Mouse (Mus musculus) myocyte (in vitro differentiated cells): Measurements from ENCODE around the gene Igf2bp3.

ENCODE experiments used
- POLR2A ChIP-seq: IDR thresholded peaks from one replicate; pipeline ENCODE4 v1.6.1; 2011; ENCODE audit warnings: low read depth, mild to moderate bottlenecking, control low read depth, moderate library complexity; ENCODE audit not compliant: insufficient read length
- POLR2AphosphoS2 ChIP-seq: IDR thresholded peaks from one replicate; pipeline ENCODE4 v1.6.1; 2011; ENCODE audit warnings: low read depth, control low read depth; ENCODE audit not compliant: insufficient read length
- USF1 ChIP-seq: IDR thresholded peaks from one replicate; pipeline ENCODE4 v1.6.1; 2011; ENCODE audit warnings: low read depth, mild to moderate bottlenecking, control low read depth, moderate library complexity

DNA sequence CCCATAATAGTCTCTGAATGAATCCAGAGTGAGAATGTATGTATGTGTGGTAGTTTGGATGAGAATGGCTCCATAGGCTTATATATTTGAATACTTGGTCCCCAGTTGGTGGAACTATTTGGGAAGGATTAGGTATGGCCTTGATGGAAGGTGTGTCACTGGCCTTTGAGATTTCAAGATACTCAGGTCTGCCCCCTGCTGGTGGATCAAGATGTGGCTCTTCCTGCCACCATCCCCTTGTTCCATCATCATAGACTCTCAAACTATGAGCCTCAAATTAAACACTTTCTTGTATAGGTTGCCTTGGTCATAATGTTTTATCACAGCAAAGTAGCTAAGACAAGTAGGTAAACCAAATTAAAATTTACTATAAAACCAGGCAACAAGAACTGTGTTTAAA is 25.4 kb downstream of the Igf2bp3 start:
- TF ChIP-seq USF1, result no peak
- no peak for TF ChIP-seq POLR2A
- no peak for TF ChIP-seq POLR2AphosphoS2
